Mouse (Mus musculus) stomach, postnatal 0 days (tissue): ENCODE results near the gene Nradd. TPM values are rescaled to one million over a fixed set of nuclear protein-coding genes. Genes with fewer than 3 reads are reported as not detected.
A peak's percentile ranks its signal among the peaks of the same experiment; 100 is the strongest.

Experiments
- ATAC-seq: fragments of 200-750 bp; cut with Nextera tagmentation; 2 replicates; pipeline ENCODE4 v1.8.0; 2017; ENCODE audit not compliant: low FRiP score, low TSS enrichment
- DNase-seq: peaks from one replicate; pipeline ENCODE4 v3.0.0-alpha.2; 2016; ENCODE audit warnings: low spot score
- H3K27ac ChIP-seq: fragments of 300-500 bp; sonication (generic); replicated peaks from 2 replicates; pipeline ENCODE4 v1.5.1; 2014; ENCODE audit warnings: mild to moderate bottlenecking, control low read depth
- H3K27me3 ChIP-seq: fragments of 300-500 bp; sonication (generic); 2 replicates; pipeline ENCODE4 v1.6.1; 2014; ENCODE audit warnings: low read length; ENCODE audit not compliant: control insufficient read depth, insufficient read depth
- H3K36me3 ChIP-seq: fragments of 300-500 bp; sonication (generic); 2 replicates; pipeline ENCODE4 v1.6.1; 2014; ENCODE audit warnings: low read length, mixed read lengths; ENCODE audit not compliant: control insufficient read depth, insufficient read depth
- H3K4me1 ChIP-seq: fragments of 300-500 bp; sonication (generic); replicated peaks from 2 replicates; pipeline ENCODE4 v1.6.1; 2014; ENCODE audit warnings: antibody characterized with exemption; ENCODE audit not compliant: control insufficient read depth, insufficient read depth
- H3K4me2 ChIP-seq: fragments of 300-500 bp; sonication (generic); replicated peaks from 2 replicates; pipeline ENCODE4 v1.6.1; 2014; ENCODE audit warnings: low read depth, mild to moderate bottlenecking, control low read depth, moderate library complexity
- H3K4me3 ChIP-seq: fragments of 300-500 bp; sonication (generic); 2 replicates; pipeline ENCODE4 v1.5.1; 2014; ENCODE audit warnings: low read depth, low read length, control low read depth
- H3K9ac ChIP-seq: fragments of 300-500 bp; sonication (generic); 2 replicates; pipeline ENCODE4 v1.6.1; 2014; ENCODE audit warnings: mild to moderate bottlenecking, low read length, control low read depth, mixed read lengths
- H3K9me3 ChIP-seq: fragments of 300-500 bp; sonication (generic); 2 replicates; pipeline ENCODE4 v1.6.1; 2016; ENCODE audit warnings: low read length; ENCODE audit not compliant: control insufficient read depth
- CTCF ChIP-seq: IDR thresholded peaks from 2 replicates; pipeline ENCODE4 v1.5.1; 2016; ENCODE audit warnings: antibody characterized with exemption, low read depth, mild to moderate bottlenecking, moderate library complexity
- EP300 ChIP-seq: optimal IDR thresholded peaks from 2 replicates; pipeline ENCODE3; 2016; ENCODE audit warnings: antibody characterized with exemption
- WGBS: fragments of 180-500 bp; shearing (Covaris S2); extraction: QIAGEN DNeasy Blood & Tissue Kit; methylation state at CpG from one replicate; pipeline ENCODE4 v1.1.7; 2014; 5-methylcytosine and 5-hydroxymethylcytosine counted together
- polyA plus RNA-seq: library from polyadenylated mRNA; unstranded; fragments of >200 nt; fragmentation: Nextera tagmentation; extraction: Ambion mirVana; gene quantifications from 2 replicates; pipeline ENCODE4 v1.2.1, GENCODE M21; 2015

Gene Nradd
- polyA plus RNA-seq, 1 experiment from 2014 or later, result 15.9 TPM

GRCm38 (mm10) chr9:110667219-110667836, 43.1 kb upstream of the Nradd start:
- Histone ChIP-seq H3K4me2 (no peak overlapping the region), H3K27ac (0 out of 2 replicates have a peak overlapping the region, but pooled peaks have one; percentile 25), H3K9me3 (no peaks in the 10 kb centered on the region), H3K27me3 (no peaks in the 10 kb centered on the region), H3K36me3 (no peaks in the 10 kb centered on the region), H3K4me3 (no peak overlapping the region), H3K9ac (no peak overlapping the region), H3K4me1 (no peaks in the 10 kb centered on the region; the same call in 1 of the 2 replicates)
- no peak for TF ChIP-seq CTCF
- TF ChIP-seq EP300, result no peak
- WGBS, result 50% methylated on average over 4 of the region's 4 CpGs
- DNase-seq (no peak), ATAC-seq (no peak)

GRCm38 (mm10) chr9:110666374-110666773, 42.1 kb upstream of the Nradd start:
- Histone ChIP-seq H3K36me3 (no peaks in the 10 kb centered on the region), H3K27ac (0 out of 2 replicates have a peak overlapping the region, but pooled peaks have one; percentile 20), H3K4me1 (no peaks in the 10 kb centered on the region; the same call in 1 of the 2 replicates), H3K27me3 (no peaks in the 10 kb centered on the region), H3K9ac (0 out of 2 replicates have a peak overlapping the region, but pooled peaks have one; percentile 27), H3K4me2 (no peak overlapping the region), H3K9me3 (no peaks in the 10 kb centered on the region), H3K4me3 (no peak overlapping the region)
- no peak for DNase-seq
- 53% methylated on average over 8 of the region's 8 CpGs for WGBS
- no peak for ATAC-seq
- TF ChIP-seq CTCF, result no peak

- DNase-seq (no peak), ATAC-seq (0 out of 2 replicates have a peak, but pooled peaks have one; percentile 16)
- Histone ChIP-seq H3K4me2 (no peak overlapping the region; the same call in 1 of the 2 replicates), H3K4me1 (no peaks in the 10 kb centered on the region; the same call in 1 of the 2 replicates), H3K9ac (no peak overlapping the region), H3K4me3 (no peak overlapping the region), H3K27me3 (no peaks in the 10 kb centered on the region), H3K36me3 (no peaks in the 10 kb centered on the region), H3K27ac (0 out of 2 replicates have a peak overlapping the region, but pooled peaks have one; percentile 20), H3K9me3 (no peaks in the 10 kb centered on the region)
- 29% methylated on average over 4 of the region's 4 CpGs for WGBS
- no peak for TF ChIP-seq EP300
- TF ChIP-seq CTCF, result no peak
Observed at GRCm38 (mm10) chr9:110665912-110666311, 41.7 kb upstream of the Nradd start.

- ATAC-seq (no peak), DNase-seq (no peak)
- no peak overlapping the region for H3K4me3 ChIP-seq
Observed at GRCm38 (mm10) chr9:110662844-110663243, 38.6 kb upstream of the Nradd start.

GRCm38 (mm10) chr9:110660856-110661612, 36.8 kb upstream of the Nradd start:
- Histone ChIP-seq H3K4me1 (no peaks in the 10 kb centered on the region; the same call in 1 of the 2 replicates), H3K9ac (no peak overlapping the region), H3K4me3 (no peak overlapping the region), H3K27me3 (no peaks in the 10 kb centered on the region), H3K27ac (no peak overlapping the region; the same call in 1 of the 2 replicates), H3K36me3 (no peaks in the 10 kb centered on the region), H3K4me2 (no peak overlapping the region), H3K9me3 (no peaks in the 10 kb centered on the region)
- 56% methylated on average over 7 of the region's 7 CpGs for whole genome bisulfite sequencing
- DNase-seq (no peak), ATAC-seq (no peak)
- TF ChIP-seq EP300, result no peak
- no peak for TF ChIP-seq CTCF

More at GRCm38 (mm10) chr9:110662844-110663243, 38.6 kb upstream of the Nradd start:
- no peak for TF ChIP-seq EP300
- no peak for TF ChIP-seq CTCF
- 72% methylated on average over 1 of the region's 1 CpGs for WGBS
- Histone ChIP-seq H3K4me1 (no peaks in the 10 kb centered on the region; the same call in 1 of the 2 replicates), H3K4me2 (no peak overlapping the region), H3K9ac (no peak overlapping the region), H3K27me3 (no peaks in the 10 kb centered on the region), H3K9me3 (no peaks in the 10 kb centered on the region), H3K36me3 (no peaks in the 10 kb centered on the region), H3K27ac (no peak overlapping the region)

GRCm38 (mm10) chr9:110660208-110660607, 36.0 kb upstream of the Nradd start:
- 87% methylated on average over 2 of the region's 2 CpGs for WGBS
- no peak overlapping the region for H3K9ac ChIP-seq
- H3K27ac ChIP-seq, result 0 out of 2 replicates have a peak overlapping the region, but pooled peaks have one; percentile 24
- H3K4me2 ChIP-seq, result no peak overlapping the region
- H3K9me3 ChIP-seq, result no peaks in the 10 kb centered on the region
- no peaks in the 10 kb centered on the region for H3K36me3 ChIP-seq
- no peak for ATAC-seq
- H3K4me1 ChIP-seq, result peaks cover 3% of the 10 kb centered on the region
- TF ChIP-seq CTCF (no peak), EP300 (no peak)
- no peaks in the 10 kb centered on the region for H3K27me3 ChIP-seq
- H3K4me3 ChIP-seq, result no peak overlapping the region
- DNase-seq, result no peak
